Mouse (Mus musculus) lung, adult 2 months (tissue): ENCODE measurements around the gene Fam193b.
A peak's percentile ranks its signal among the peaks of the same experiment; 100 is the strongest.

ENCODE experiments used
- CTCF ChIP-seq: fragments of 200-500 bp; IDR thresholded peaks from 2 replicates; pipeline ENCODE4 v1.5.1; 2011; ENCODE audit warnings: mild to moderate bottlenecking, low read length, control low read depth; ENCODE audit not compliant: insufficient read depth
- POLR2A ChIP-seq: fragments of 200-500 bp; IDR thresholded peaks from 2 replicates; pipeline ENCODE4 v1.6.1; 2011; ENCODE audit warnings: low read depth, mild to moderate bottlenecking, control low read depth, low read length, borderline replicate concordance; ENCODE audit errors: extremely low read depth

GRCm38 (mm10) chr13:55592512-55593253 is 21.8 kb upstream of the Fam193b start:
- TF ChIP-seq CTCF (no peak), POLR2A (peak; percentile 96)
